Mouse (Mus musculus): ENCODE results near the gene Csrp2. TPM values are rescaled to one million over a fixed set of nuclear protein-coding genes. Genes with fewer than 3 reads are reported as not detected.

Gene Csrp2
- polyA plus RNA-seq, 1 experiment from 2014 or later, result 239 TPM

DNA sequence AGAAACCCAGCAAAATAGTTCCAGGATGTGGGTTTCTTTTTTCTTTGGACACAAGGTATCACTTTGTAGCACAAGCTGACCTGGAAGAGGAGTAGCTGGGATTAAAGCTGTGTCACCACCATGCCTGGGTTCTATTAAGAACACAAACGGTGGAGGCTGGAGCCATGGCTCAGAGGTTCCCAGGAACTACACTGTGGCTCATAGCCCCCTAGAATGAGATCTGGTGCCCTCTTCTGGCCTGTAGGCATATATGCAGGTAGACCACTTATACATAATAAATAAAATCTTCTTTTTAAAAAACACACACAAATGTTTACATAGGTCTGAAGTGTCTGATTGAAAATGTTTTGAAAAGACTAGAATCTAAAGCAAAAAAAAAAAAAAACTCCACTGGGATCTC is 56.5 kb downstream of the Csrp2 start:
- no peaks in the 10 kb centered on the region for H3K27me3 ChIP-seq
- H3K36me3 ChIP-seq, result peaks cover 19% of the 10 kb centered on the region
- H3K4me1 ChIP-seq, result no peaks in the 10 kb centered on the region
- no peak overlapping the region for H3K9ac ChIP-seq
- no peak overlapping the region for H3K4me3 ChIP-seq
- no peak overlapping the region for H3K27ac ChIP-seq
- no peak overlapping the region for H3K4me2 ChIP-seq (replicated peaks)
- 5% methylated on average over 1 of the region's 1 CpGs for WGBS
- H3K9me3 ChIP-seq, result no peaks in the 10 kb centered on the region
- ATAC-seq (ENCODE audit: insufficient number of reproducible peaks, insufficient read depth, low FRiP score, low TSS enrichment), result no peak

DNA sequence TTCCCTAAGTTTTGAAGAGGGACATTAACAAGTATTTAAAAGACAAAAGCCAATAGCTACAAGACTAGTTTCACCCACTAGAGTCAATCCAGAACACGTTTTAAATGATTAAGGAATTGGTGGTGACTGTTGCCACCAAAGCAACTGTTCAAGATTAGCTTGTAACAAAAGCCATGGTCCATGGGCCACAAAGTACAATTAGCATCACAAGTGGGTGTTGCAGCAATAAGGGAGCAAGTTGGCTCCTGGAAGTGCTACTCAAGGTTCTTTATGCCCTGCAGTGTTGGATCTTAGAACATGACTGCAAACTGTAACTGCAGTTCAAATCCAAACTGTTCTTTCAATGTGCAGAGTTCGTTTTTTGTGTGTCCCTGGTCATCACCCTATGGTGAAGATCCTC is 57.8 kb downstream of the Csrp2 start:
- no peaks in the 10 kb centered on the region for H3K9me3 ChIP-seq
- H3K27ac ChIP-seq, result no peak overlapping the region
- H3K36me3 ChIP-seq, result peaks cover 15% of the 10 kb centered on the region; the same call in 1 of the 2 replicates
- H3K4me1 ChIP-seq, result no peaks in the 10 kb centered on the region
- no peaks in the 10 kb centered on the region for H3K27me3 ChIP-seq
- no peak overlapping the region for H3K4me2 ChIP-seq (replicated peaks)
- WGBS, result 53% methylated on average over 2 of the region's 2 CpGs
- no peak for ATAC-seq (ENCODE audit: insufficient number of reproducible peaks, insufficient read depth, low FRiP score, low TSS enrichment)
- no peak overlapping the region for H3K4me3 ChIP-seq
- H3K9ac ChIP-seq, result no peak overlapping the region

GRCm38 (mm10) chr10:110979431-110979830 is 59.8 kb downstream of the Csrp2 start:
- no peak overlapping the region for H3K4me3 ChIP-seq
- no peak overlapping the region for H3K9ac ChIP-seq
- H3K36me3 ChIP-seq, result peaks cover 15% of the 10 kb centered on the region; the same call in 1 of the 2 replicates
- WGBS, result 89% methylated on average over 2 of the region's 2 CpGs
- no peak for ATAC-seq (ENCODE audit: insufficient number of reproducible peaks, insufficient read depth, low FRiP score, low TSS enrichment)
- H3K27ac ChIP-seq, result no peak overlapping the region
- H3K4me2 ChIP-seq (replicated peaks), result no peak overlapping the region
- H3K4me1 ChIP-seq, result no peaks in the 10 kb centered on the region
- H3K9me3 ChIP-seq, result no peaks in the 10 kb centered on the region
- no peaks in the 10 kb centered on the region for H3K27me3 ChIP-seq

- Histone ChIP-seq H3K27me3 (no peaks in the 10 kb centered on the region), H3K4me3 (no peak overlapping the region), H3K4me2 (replicated peaks) (no peak overlapping the region), H3K9ac (no peak overlapping the region), H3K27ac (no peak overlapping the region), H3K9me3 (no peaks in the 10 kb centered on the region), H3K4me1 (no peaks in the 10 kb centered on the region), H3K36me3 (peaks cover 15% of the 10 kb centered on the region; the same call in 1 of the 2 replicates)
- 92% methylated on average over 6 of the region's 6 CpGs for WGBS
- ATAC-seq (ENCODE audit: insufficient number of reproducible peaks, insufficient read depth, low FRiP score, low TSS enrichment), result no peak
These were observed 60.9 kb downstream of the Csrp2 start for GRCm38 (mm10) chr10:110980441-110980840.

DNA sequence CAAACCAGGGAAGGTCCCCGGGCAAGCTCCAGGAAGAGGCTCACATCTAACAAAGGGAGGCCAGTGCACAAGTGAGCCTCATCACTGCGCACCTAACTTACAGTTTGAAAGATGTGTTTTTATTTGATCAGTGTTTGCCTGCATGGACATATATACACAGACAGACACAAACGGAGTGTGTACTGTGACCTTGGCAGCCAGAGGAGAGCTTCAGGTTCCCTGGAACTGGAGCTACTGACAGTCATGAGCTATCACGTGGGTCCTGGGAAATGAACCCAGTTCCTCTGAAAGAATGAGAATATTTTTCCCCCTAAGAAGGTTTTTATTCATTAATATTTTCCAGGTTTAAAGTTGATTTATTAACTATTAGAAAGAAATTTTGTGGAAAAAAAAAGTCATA is 63.2 kb downstream of the Csrp2 start:
- Histone ChIP-seq H3K27ac (no peak overlapping the region), H3K9ac (no peak overlapping the region), H3K4me1 (no peaks in the 10 kb centered on the region), H3K4me2 (replicated peaks) (no peak overlapping the region), H3K36me3 (peaks cover 15% of the 10 kb centered on the region; the same call in 1 of the 2 replicates), H3K27me3 (no peaks in the 10 kb centered on the region), H3K4me3 (no peak overlapping the region), H3K9me3 (no peaks in the 10 kb centered on the region)
- ATAC-seq (ENCODE audit: insufficient number of reproducible peaks, insufficient read depth, low FRiP score, low TSS enrichment), result no peak
- WGBS, result 86% methylated on average over 4 of the region's 4 CpGs

GRCm38 (mm10) chr10:110986682-110987081 is 67.1 kb downstream of the Csrp2 start:
- no peaks in the 10 kb centered on the region for H3K9me3 ChIP-seq
- no peak overlapping the region for H3K4me2 ChIP-seq (replicated peaks)
- H3K27me3 ChIP-seq, result no peaks in the 10 kb centered on the region
- H3K36me3 ChIP-seq, result no peaks in the 10 kb centered on the region
- H3K9ac ChIP-seq, result no peak overlapping the region
- no peak overlapping the region for H3K27ac ChIP-seq
- no peaks in the 10 kb centered on the region for H3K4me1 ChIP-seq
- WGBS, result 94% methylated on average over 17 of the region's 17 CpGs
- no peak overlapping the region for H3K4me3 ChIP-seq
- no peak for ATAC-seq (ENCODE audit: insufficient number of reproducible peaks, insufficient read depth, low FRiP score, low TSS enrichment)

Other genes with a start within 250 kb of the Csrp2 start
- gene E2f7, start 174.3 kb upstream of the Csrp2 start, polyA plus RNA-seq (2016; fragmentation: Nextera tagmentation; extraction: Ambion mirVana), result 29.2 and 30.1 TPM in 2 replicates
- 35.2 and 38.4 TPM in 2 replicates for gene Zdhhc17, start 90.4 kb downstream of the Csrp2 start, polyA plus RNA-seq (2016; fragmentation: Nextera tagmentation; extraction: Ambion mirVana)
- 15.7 and 16.2 TPM in 2 replicates for gene Osbpl8, start 245.0 kb downstream of the Csrp2 start, polyA plus RNA-seq (2016; fragmentation: Nextera tagmentation; extraction: Ambion mirVana)